Mouse (Mus musculus): ENCODE results near the gene Gm906. TPM values are rescaled to one million over a fixed set of nuclear protein-coding genes. Genes with fewer than 3 reads are reported as not detected.
"Not testable (repeated sequence)": the region's sequence is repeated elsewhere in the genome, so short reads cannot be mapped to it uniquely, and the experiment has no call there.

The Gm906 gene
- total and polyA plus RNA-seq, 3 experiments: not detected

DNA sequence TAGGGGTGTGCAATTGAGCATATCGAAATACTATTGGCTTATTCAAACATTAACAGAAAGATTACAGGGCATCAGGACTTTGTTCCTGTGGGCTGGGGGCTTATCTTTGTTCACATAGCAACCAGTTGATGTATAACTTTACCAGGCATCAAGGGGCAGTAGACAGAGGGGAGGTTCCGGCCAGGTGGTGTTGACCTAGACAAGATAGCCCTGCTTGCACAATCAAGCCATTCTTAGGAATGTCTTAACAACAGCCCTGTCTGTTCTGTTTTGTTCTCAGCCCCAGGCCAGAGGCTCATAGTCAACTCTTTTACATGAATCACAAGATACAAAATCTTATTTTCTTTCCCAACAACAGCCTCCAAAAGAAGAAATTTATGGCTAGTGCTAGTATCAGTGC is 40.5 kb downstream of the Gm906 start:
- not testable (repeated sequence) for H3K9me3 ChIP-seq (replicated peaks; ENCODE audit: insufficient read depth, low read length); DNase-seq (ENCODE audit: low read depth, low spot score); H3K27ac ChIP-seq (ENCODE audit: control insufficient read depth, low read depth, low read length); H3K36me3 ChIP-seq (ENCODE audit: control insufficient read depth in 1 of 2, insufficient read depth in 2 of 2, low read length in 2 of 2); H3K4me1 ChIP-seq (ENCODE audit: control insufficient read depth in 1 of 2, insufficient read depth in 2 of 2, low read length in 2 of 2); H3K4me3 ChIP-seq (ENCODE audit: control insufficient read depth in 1 of 2, insufficient read depth in 1 of 2, low read depth in 2 of 2, low read length in 2 of 2); H3K9ac ChIP-seq (ENCODE audit: control insufficient read depth, low read depth, low read length, poor library complexity, severe bottlenecking); H3K79me2 ChIP-seq (ENCODE audit: control insufficient read depth, insufficient read depth, low read length, poor library complexity); H3K27me3 ChIP-seq (ENCODE audit: control insufficient read depth in 1 of 2, insufficient read depth in 2 of 2, low read length in 2 of 2)

DNA sequence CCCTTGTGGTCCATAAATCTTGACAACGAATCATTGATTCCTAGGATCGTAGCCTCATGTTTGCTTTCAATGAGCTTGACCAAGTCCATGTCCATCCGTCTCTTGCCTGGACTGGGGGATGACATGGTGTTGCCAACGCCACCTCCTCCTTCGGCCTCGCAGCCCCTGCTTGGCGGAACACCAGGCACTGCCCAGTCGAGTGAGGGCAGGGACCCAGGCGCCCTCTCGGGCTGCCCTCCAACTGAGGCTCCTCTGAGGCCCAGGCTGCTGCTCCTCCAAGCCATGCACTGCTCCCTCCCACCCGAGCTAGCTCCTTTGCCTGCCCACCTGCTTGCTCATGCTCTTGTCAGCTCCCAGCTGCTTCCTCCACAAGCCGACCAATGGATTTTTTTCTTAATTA is 42.1 kb downstream of the Gm906 start:
- H3K27me3 ChIP-seq (ENCODE audit: control insufficient read depth in 1 of 2, insufficient read depth in 2 of 2, low read length in 2 of 2): no peaks in the 10 kb centered on the region
- no peak for TF ChIP-seq MYB (IDR thresholded peaks at IDR 0.05; ENCODE audit: low read depth, low read length)
- TF ChIP-seq ZC3H11A (IDR thresholded peaks at IDR 0.05; ENCODE audit: low read depth, low read length): no peak
- no peak for TF ChIP-seq TBP (IDR thresholded peaks at IDR 0.05; ENCODE audit: low read depth, low read length)
- no peak for TF ChIP-seq NELFE (IDR thresholded peaks at IDR 0.05; ENCODE audit: low read depth, low read length)
- TF ChIP-seq MAX (IDR thresholded peaks at IDR 0.05; ENCODE audit: low read length): no peak

DNA sequence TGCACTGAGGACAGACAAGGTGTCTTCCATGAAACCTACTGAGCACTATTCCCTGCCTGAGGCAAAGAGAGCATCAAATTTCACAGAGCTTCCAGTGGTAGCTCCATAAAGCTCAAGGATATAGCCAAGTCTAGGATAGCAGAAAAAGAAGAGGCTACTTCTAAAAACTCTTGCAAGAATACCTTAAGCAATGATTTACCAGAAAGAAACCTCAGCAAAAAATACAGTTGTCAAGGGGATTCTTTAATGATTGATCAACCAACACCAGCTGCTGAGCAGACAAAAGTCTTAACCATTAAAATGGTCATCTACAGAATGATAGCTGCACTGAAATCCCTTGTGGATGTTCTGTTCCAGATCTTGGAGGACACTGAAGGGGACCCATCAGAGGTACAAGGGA is 53.3 kb downstream of the Gm906 start:
- H3K36me3 ChIP-seq (ENCODE audit: control insufficient read depth in 1 of 2, insufficient read depth in 2 of 2, low read length in 2 of 2); H3K4me1 ChIP-seq (ENCODE audit: control insufficient read depth in 1 of 2, insufficient read depth in 2 of 2, low read length in 2 of 2); H3K27me3 ChIP-seq (ENCODE audit: control insufficient read depth in 1 of 2, insufficient read depth in 2 of 2, low read length in 2 of 2); H3K4me3 ChIP-seq (ENCODE audit: control insufficient read depth in 1 of 2, insufficient read depth in 1 of 2, low read depth in 2 of 2, low read length in 2 of 2); H3K9ac ChIP-seq (ENCODE audit: control insufficient read depth, low read depth, low read length, poor library complexity, severe bottlenecking); DNase-seq (ENCODE audit: low read depth, low spot score); H3K79me2 ChIP-seq (ENCODE audit: control insufficient read depth, insufficient read depth, low read length, poor library complexity); H3K9me3 ChIP-seq (replicated peaks; ENCODE audit: insufficient read depth, low read length); H3K27ac ChIP-seq (ENCODE audit: control insufficient read depth, low read depth, low read length): not testable (repeated sequence)

More for the DNA sequence above, 42.1 kb downstream of the Gm906 start:
- no peak overlapping the region for H3K9ac ChIP-seq (ENCODE audit: control insufficient read depth, low read depth, low read length, poor library complexity, severe bottlenecking)
- no peak overlapping the region for H3K27ac ChIP-seq (ENCODE audit: control insufficient read depth, low read depth, low read length)
- no peaks in the 10 kb centered on the region for H3K4me1 ChIP-seq (ENCODE audit: control insufficient read depth in 1 of 2, insufficient read depth in 2 of 2, low read length in 2 of 2)
- no peaks in the 10 kb centered on the region for H3K36me3 ChIP-seq (ENCODE audit: control insufficient read depth in 1 of 2, insufficient read depth in 2 of 2, low read length in 2 of 2)
- DNase-seq (ENCODE audit: low read depth, low spot score): no peak
- no peak overlapping the region for H3K4me3 ChIP-seq (ENCODE audit: control insufficient read depth in 1 of 2, insufficient read depth in 1 of 2, low read depth in 2 of 2, low read length in 2 of 2)
- no peaks in the 10 kb centered on the region for H3K79me2 ChIP-seq (ENCODE audit: control insufficient read depth, insufficient read depth, low read length, poor library complexity)
- no peaks in the 10 kb centered on the region for H3K9me3 ChIP-seq (replicated peaks; ENCODE audit: insufficient read depth, low read length)

Other genes with a start within 250 kb of the Gm906 start
- not detected in 2 replicates for gene Fbxw17, start 167.6 kb upstream of the Gm906 start, total RNA-seq (2012; rRNA removed)
- not detected for gene Fbxw17, start 167.6 kb upstream of the Gm906 start, polyA plus RNA-seq (2012; ENCODE audit: insufficient read depth in 1 of 2, insufficient read length in 2 of 2, low read depth in 1 of 2, low replicate concordance in 2 of 2, missing spikeins in 1 of 2)
- gene Gm47429, start 193.6 kb upstream of the Gm906 start, total RNA-seq (2012; rRNA removed): not detected in 2 replicates
- not detected for gene Gm47429, start 193.6 kb upstream of the Gm906 start, polyA plus RNA-seq (2012; ENCODE audit: insufficient read depth in 1 of 2, insufficient read length in 2 of 2, low read depth in 1 of 2, low replicate concordance in 2 of 2, missing spikeins in 1 of 2)
- gene Nutm2, start 217.0 kb upstream of the Gm906 start, total RNA-seq (2012; rRNA removed): not detected in 2 replicates
- gene Nutm2, start 217.0 kb upstream of the Gm906 start, polyA plus RNA-seq (2012; ENCODE audit: insufficient read depth in 1 of 2, insufficient read length in 2 of 2, low read depth in 1 of 2, low replicate concordance in 2 of 2, missing spikeins in 1 of 2): not detected